Mouse (Mus musculus): ENCODE measurements at regions not wholly inside any gene's neighbourhood (a gene's known extent, or its start where the extent isn't known, plus 50 kb on each side); places are given as distances from the start of the nearest gene placed in this dataset.

- DNase-seq, result no peak
- H3K27ac ChIP-seq (ENCODE audit: insufficient read depth, low read length), result no peak overlapping the region
- TF ChIP-seq CTCF (IDR thresholded peaks at IDR 0.05; ENCODE audit: borderline replicate concordance, insufficient read depth, low read depth, low read length), result no peak
- TF ChIP-seq POLR2A (IDR thresholded peaks at IDR 0.05; ENCODE audit: borderline replicate concordance, insufficient read depth, low read length), result no peak
- H3K4me1 ChIP-seq (ENCODE audit: control insufficient read depth, insufficient read depth, low read length), result no peaks in the 10 kb centered on the region
- 87% methylated on average over 9 of the region's 9 CpGs for WGBS
- H3K27me3 ChIP-seq (ENCODE audit: control insufficient read depth, insufficient read depth, low read length), result no peaks in the 10 kb centered on the region
- H3K4me3 ChIP-seq (replicated peaks; ENCODE audit: insufficient read depth, low read depth, low read length), result no peak overlapping the region
These were observed 180.9 kb downstream of the Arrdc4 start for GRCm38 (mm10) chr7:68568127-68568510.

- Histone ChIP-seq H3K4me1 (ENCODE audit: control insufficient read depth, insufficient read depth, low read length) (no peaks in the 10 kb centered on the region), H3K4me3 (replicated peaks; ENCODE audit: insufficient read depth, low read depth, low read length) (no peak overlapping the region), H3K27me3 (ENCODE audit: control insufficient read depth, insufficient read depth, low read length) (no peaks in the 10 kb centered on the region), H3K27ac (ENCODE audit: insufficient read depth, low read length) (no peak overlapping the region)
- WGBS, result 93% methylated on average over 3 of the region's 3 CpGs
- DNase-seq, result no peak
- no peak for TF ChIP-seq POLR2A (IDR thresholded peaks at IDR 0.05; ENCODE audit: borderline replicate concordance, insufficient read depth, low read length)
These were observed 181.5 kb downstream of the Arrdc4 start for GRCm38 (mm10) chr7:68567452-68568126.

- Histone ChIP-seq H3K27me3 (ENCODE audit: control insufficient read depth, insufficient read depth, low read length) (no peaks in the 10 kb centered on the region), H3K27ac (ENCODE audit: insufficient read depth, low read length) (no peak overlapping the region), H3K4me1 (ENCODE audit: control insufficient read depth, insufficient read depth, low read length) (no peaks in the 10 kb centered on the region), H3K4me3 (replicated peaks; ENCODE audit: insufficient read depth, low read depth, low read length) (no peak overlapping the region)
- TF ChIP-seq CTCF (IDR thresholded peaks at IDR 0.05; ENCODE audit: borderline replicate concordance, insufficient read depth, low read depth, low read length), result no peak
- WGBS, result 68% methylated on average over 15 of the region's 15 CpGs
- DNase-seq, result no peak
These were observed 189.3 kb downstream of the Arrdc4 start for GRCm38 (mm10) chr7:68559440-68560343.

GRCm38 (mm10) chr7:68550330-68550729 is 198.7 kb downstream of the Arrdc4 start:
- Histone ChIP-seq H3K4me1 (ENCODE audit: control insufficient read depth, insufficient read depth, low read length) (no peaks in the 10 kb centered on the region), H3K4me3 (replicated peaks; ENCODE audit: insufficient read depth, low read depth, low read length) (no peak overlapping the region), H3K27ac (ENCODE audit: insufficient read depth, low read length) (no peak overlapping the region), H3K27me3 (ENCODE audit: control insufficient read depth, insufficient read depth, low read length) (no peaks in the 10 kb centered on the region)
- TF ChIP-seq POLR2A (IDR thresholded peaks at IDR 0.05; ENCODE audit: borderline replicate concordance, insufficient read depth, low read length) (no peak), CTCF (IDR thresholded peaks at IDR 0.05; ENCODE audit: borderline replicate concordance, insufficient read depth, low read depth, low read length) (no peak)
- no peak for DNase-seq
- WGBS, result 20% methylated on average over 3 of the region's 3 CpGs

GRCm38 (mm10) chr7:68548176-68548575 is 200.9 kb downstream of the Arrdc4 start:
- H3K4me1 ChIP-seq (ENCODE audit: control insufficient read depth, insufficient read depth, low read length), result no peaks in the 10 kb centered on the region

GRCm38 (mm10) chr7:68544136-68544535 is 204.9 kb downstream of the Arrdc4 start:
- H3K4me3 ChIP-seq (replicated peaks; ENCODE audit: insufficient read depth, low read depth, low read length), result no peak overlapping the region
- H3K27me3 ChIP-seq (ENCODE audit: control insufficient read depth, insufficient read depth, low read length), result no peaks in the 10 kb centered on the region
- DNase-seq, result no peak

More at GRCm38 (mm10) chr7:68548176-68548575, 200.9 kb downstream of the Arrdc4 start:
- Histone ChIP-seq H3K4me3 (replicated peaks; ENCODE audit: insufficient read depth, low read depth, low read length) (no peak overlapping the region), H3K27ac (ENCODE audit: insufficient read depth, low read length) (no peak overlapping the region), H3K27me3 (ENCODE audit: control insufficient read depth, insufficient read depth, low read length) (no peaks in the 10 kb centered on the region)
- no peak for DNase-seq
- TF ChIP-seq POLR2A (IDR thresholded peaks at IDR 0.05; ENCODE audit: borderline replicate concordance, insufficient read depth, low read length) (no peak), CTCF (IDR thresholded peaks at IDR 0.05; ENCODE audit: borderline replicate concordance, insufficient read depth, low read depth, low read length) (no peak)

GRCm38 (mm10) chr7:68509096-68509495 is 235.5 kb downstream of the Fam169b start:
- no peak overlapping the region for H3K27ac ChIP-seq (ENCODE audit: insufficient read depth, low read length)
- WGBS, result 43% methylated on average over 6 of the region's 6 CpGs

More at GRCm38 (mm10) chr7:68544136-68544535, 204.9 kb downstream of the Arrdc4 start:
- WGBS, result 33% methylated on average over 11 of the region's 11 CpGs
- TF ChIP-seq POLR2A (IDR thresholded peaks at IDR 0.05; ENCODE audit: borderline replicate concordance, insufficient read depth, low read length) (no peak), CTCF (IDR thresholded peaks at IDR 0.05; ENCODE audit: borderline replicate concordance, insufficient read depth, low read depth, low read length) (no peak)
- Histone ChIP-seq H3K27ac (ENCODE audit: insufficient read depth, low read length) (no peak overlapping the region), H3K4me1 (ENCODE audit: control insufficient read depth, insufficient read depth, low read length) (no peaks in the 10 kb centered on the region)

More at GRCm38 (mm10) chr7:68509096-68509495, 235.5 kb downstream of the Fam169b start:
- no peaks in the 10 kb centered on the region for H3K27me3 ChIP-seq (ENCODE audit: control insufficient read depth, insufficient read depth, low read length)
- no peak overlapping the region for H3K4me3 ChIP-seq (replicated peaks; ENCODE audit: insufficient read depth, low read depth, low read length)
- DNase-seq, result no peak
- TF ChIP-seq CTCF (IDR thresholded peaks at IDR 0.05; ENCODE audit: borderline replicate concordance, insufficient read depth, low read depth, low read length) (no peak), POLR2A (IDR thresholded peaks at IDR 0.05; ENCODE audit: borderline replicate concordance, insufficient read depth, low read length) (no peak)
- no peaks in the 10 kb centered on the region for H3K4me1 ChIP-seq (ENCODE audit: control insufficient read depth, insufficient read depth, low read length)

Data from cerebellum, adult 2 months (tissue).